Mouse (Mus musculus): ENCODE results near the gene Tll2. TPM values are rescaled to one million over a fixed set of nuclear protein-coding genes. Genes with fewer than 3 reads are reported as not detected.

The Tll2 gene
- polyA plus RNA-seq, 1 experiment from 2014 or later = 0.71 TPM

GRCm38 (mm10) chr19:41089833-41090232, 116.8 kb downstream of the Tll2 start:
- Histone ChIP-seq H3K27me3 (ENCODE audit: control insufficient read depth, insufficient read depth, low read length) (peaks cover 13% of the 10 kb centered on the region; the same call in 1 of the 2 replicates), H3K36me3 (ENCODE audit: control insufficient read depth, insufficient read depth, low read length) (no peaks in the 10 kb centered on the region), H3K9ac (ENCODE audit: low read length) (no peak overlapping the region), H3K27ac (ENCODE audit: low read depth, low read length) (no peak overlapping the region), H3K4me2 (no peak overlapping the region), H3K4me3 (ENCODE audit: low read depth, low read length) (no peak overlapping the region), H3K9me3 (ENCODE audit: control insufficient read depth, low read length) (no peaks in the 10 kb centered on the region), H3K4me1 (ENCODE audit: control insufficient read depth, insufficient read depth, low read length) (no peaks in the 10 kb centered on the region)
- ATAC-seq (ENCODE audit: low FRiP score) = peak; percentile 43; the same call in 1 of the 2 replicates
- DNase-seq (ENCODE audit: low spot score, missing footprints) = peak; percentile 97
- 15% methylated on average over 5 of the region's 5 CpGs for WGBS

GRCm38 (mm10) chr19:41088491-41088890, 118.1 kb downstream of the Tll2 start:
- no peaks in the 10 kb centered on the region for H3K9me3 ChIP-seq (ENCODE audit: control insufficient read depth, low read length)
- no peak for ATAC-seq (ENCODE audit: low FRiP score)
- peak; percentile 66 for DNase-seq (ENCODE audit: low spot score, missing footprints)
- no peaks in the 10 kb centered on the region for H3K4me1 ChIP-seq (ENCODE audit: control insufficient read depth, insufficient read depth, low read length)
- WGBS = 48% methylated on average over 18 of the region's 18 CpGs
- H3K27me3 ChIP-seq (ENCODE audit: control insufficient read depth, insufficient read depth, low read length) = peaks cover 13% of the 10 kb centered on the region; the same call in 1 of the 2 replicates
- H3K36me3 ChIP-seq (ENCODE audit: control insufficient read depth, insufficient read depth, low read length) = no peaks in the 10 kb centered on the region
- H3K4me2 ChIP-seq = no peak overlapping the region
- no peak overlapping the region for H3K27ac ChIP-seq (ENCODE audit: low read depth, low read length)
- H3K4me3 ChIP-seq (ENCODE audit: low read depth, low read length) = no peak overlapping the region
- no peak overlapping the region for H3K9ac ChIP-seq (ENCODE audit: low read length)

GRCm38 (mm10) chr19:41087901-41088300, 118.7 kb downstream of the Tll2 start:
- Histone ChIP-seq H3K4me2 (no peak overlapping the region), H3K27ac (ENCODE audit: low read depth, low read length) (no peak overlapping the region), H3K36me3 (ENCODE audit: control insufficient read depth, insufficient read depth, low read length) (no peaks in the 10 kb centered on the region), H3K4me1 (ENCODE audit: control insufficient read depth, insufficient read depth, low read length) (no peaks in the 10 kb centered on the region), H3K27me3 (ENCODE audit: control insufficient read depth, insufficient read depth, low read length) (peaks cover 13% of the 10 kb centered on the region; the same call in 1 of the 2 replicates), H3K9ac (ENCODE audit: low read length) (no peak overlapping the region), H3K9me3 (ENCODE audit: control insufficient read depth, low read length) (no peaks in the 10 kb centered on the region), H3K4me3 (ENCODE audit: low read depth, low read length) (no peak overlapping the region)
- DNase-seq (ENCODE audit: low spot score, missing footprints) (peak; percentile 77), ATAC-seq (ENCODE audit: low FRiP score) (no peak)
- WGBS = 63% methylated on average over 4 of the region's 4 CpGs

- H3K9ac ChIP-seq (ENCODE audit: low read length) = no peak overlapping the region
- WGBS = 14% methylated on average over 2 of the region's 2 CpGs
Observed at GRCm38 (mm10) chr19:41086700-41087099, 119.9 kb downstream of the Tll2 start.

GRCm38 (mm10) chr19:41086289-41086688, 120.3 kb downstream of the Tll2 start:
- ATAC-seq (ENCODE audit: low FRiP score) (peak; percentile 25; the same call in 1 of the 2 replicates), DNase-seq (ENCODE audit: low spot score, missing footprints) (no peak)
- no peak overlapping the region for H3K4me3 ChIP-seq (ENCODE audit: low read depth, low read length)
- no peaks in the 10 kb centered on the region for H3K9me3 ChIP-seq (ENCODE audit: control insufficient read depth, low read length)
- no peak overlapping the region for H3K4me2 ChIP-seq
- H3K36me3 ChIP-seq (ENCODE audit: control insufficient read depth, insufficient read depth, low read length) = no peaks in the 10 kb centered on the region
- H3K27ac ChIP-seq (ENCODE audit: low read depth, low read length) = no peak overlapping the region
- peaks cover 13% of the 10 kb centered on the region; the same call in 1 of the 2 replicates for H3K27me3 ChIP-seq (ENCODE audit: control insufficient read depth, insufficient read depth, low read length)
- 87% methylated on average over 6 of the region's 6 CpGs for WGBS
- no peak overlapping the region for H3K9ac ChIP-seq (ENCODE audit: low read length)
- peaks cover 6% of the 10 kb centered on the region for H3K4me1 ChIP-seq (ENCODE audit: control insufficient read depth, insufficient read depth, low read length)

More at GRCm38 (mm10) chr19:41086700-41087099, 119.9 kb downstream of the Tll2 start:
- DNase-seq (ENCODE audit: low spot score, missing footprints) (peak; percentile 97), ATAC-seq (ENCODE audit: low FRiP score) (peak; percentile 76)
- Histone ChIP-seq H3K27me3 (ENCODE audit: control insufficient read depth, insufficient read depth, low read length) (peaks cover 13% of the 10 kb centered on the region; the same call in 1 of the 2 replicates), H3K4me2 (no peak overlapping the region), H3K4me1 (ENCODE audit: control insufficient read depth, insufficient read depth, low read length) (peaks cover 2% of the 10 kb centered on the region), H3K4me3 (ENCODE audit: low read depth, low read length) (no peak overlapping the region), H3K9me3 (ENCODE audit: control insufficient read depth, low read length) (no peaks in the 10 kb centered on the region), H3K36me3 (ENCODE audit: control insufficient read depth, insufficient read depth, low read length) (no peaks in the 10 kb centered on the region), H3K27ac (ENCODE audit: low read depth, low read length) (no peak overlapping the region)

GRCm38 (mm10) chr19:41083646-41084045, 123.0 kb downstream of the Tll2 start:
- Histone ChIP-seq H3K9me3 (ENCODE audit: control insufficient read depth, low read length) (no peaks in the 10 kb centered on the region), H3K27ac (ENCODE audit: low read depth, low read length) (no peak overlapping the region), H3K4me3 (ENCODE audit: low read depth, low read length) (no peak overlapping the region), H3K4me2 (no peak overlapping the region), H3K36me3 (ENCODE audit: control insufficient read depth, insufficient read depth, low read length) (no peaks in the 10 kb centered on the region), H3K27me3 (ENCODE audit: control insufficient read depth, insufficient read depth, low read length) (peaks cover 6% of the 10 kb centered on the region; the same call in 1 of the 2 replicates), H3K4me1 (ENCODE audit: control insufficient read depth, insufficient read depth, low read length) (peaks cover 9% of the 10 kb centered on the region), H3K9ac (ENCODE audit: low read length) (no peak overlapping the region)
- ATAC-seq (ENCODE audit: low FRiP score) (no peak), DNase-seq (ENCODE audit: low spot score, missing footprints) (no peak)
- WGBS = 93% methylated on average over 14 of the region's 14 CpGs

- WGBS = 33% methylated on average over 3 of the region's 3 CpGs
Observed at GRCm38 (mm10) chr19:41081589-41081988, 125.0 kb downstream of the Tll2 start.

GRCm38 (mm10) chr19:41076906-41077305, 129.7 kb downstream of the Tll2 start, which contains the start of gene Opalin:
Gene Opalin, minus strand, starts transcription at chr19:41077113.
- no peak for ATAC-seq (ENCODE audit: low FRiP score)
- Histone ChIP-seq H3K9ac (ENCODE audit: low read length) (no peak within 1 kb of the TSS), H3K4me2 (no peak within 1 kb of the TSS), H3K36me3 (ENCODE audit: control insufficient read depth, insufficient read depth, low read length) (no peaks in the 10 kb centered on the region), H3K27ac (ENCODE audit: low read depth, low read length) (no peak within 1 kb of the TSS), H3K4me1 (ENCODE audit: control insufficient read depth, insufficient read depth, low read length) (peaks cover 9% of the 10 kb centered on the region), H3K9me3 (ENCODE audit: control insufficient read depth, low read length) (no peaks in the 10 kb centered on the region), H3K27me3 (ENCODE audit: control insufficient read depth, insufficient read depth, low read length) (no peaks in the 10 kb centered on the region), H3K4me3 (ENCODE audit: low read depth, low read length) (no peak within 1 kb of the TSS)
- WGBS = 93% methylated on average over 3 of the region's 3 CpGs
- no peak for DNase-seq (ENCODE audit: low spot score, missing footprints)

More at GRCm38 (mm10) chr19:41081589-41081988, 125.0 kb downstream of the Tll2 start:
- H3K9me3 ChIP-seq (ENCODE audit: control insufficient read depth, low read length) = no peaks in the 10 kb centered on the region
- peak overlapping the region; percentile 25; the same call in 1 of the 2 replicates for H3K27ac ChIP-seq (ENCODE audit: low read depth, low read length)
- H3K4me1 ChIP-seq (ENCODE audit: control insufficient read depth, insufficient read depth, low read length) = peaks cover 9% of the 10 kb centered on the region
- no peaks in the 10 kb centered on the region for H3K27me3 ChIP-seq (ENCODE audit: control insufficient read depth, insufficient read depth, low read length)
- H3K4me2 ChIP-seq = no peak overlapping the region
- DNase-seq (ENCODE audit: low spot score, missing footprints) (no peak), ATAC-seq (ENCODE audit: low FRiP score) (peak; percentile 75)
- H3K36me3 ChIP-seq (ENCODE audit: control insufficient read depth, insufficient read depth, low read length) = no peaks in the 10 kb centered on the region
- no peak overlapping the region for H3K9ac ChIP-seq (ENCODE audit: low read length)
- no peak overlapping the region for H3K4me3 ChIP-seq (ENCODE audit: low read depth, low read length)

- WGBS = 88% methylated on average over 14 of the region's 14 CpGs
- Histone ChIP-seq H3K9me3 (ENCODE audit: control insufficient read depth, low read length) (no peaks in the 10 kb centered on the region), H3K4me2 (no peak overlapping the region), H3K36me3 (ENCODE audit: control insufficient read depth, insufficient read depth, low read length) (no peaks in the 10 kb centered on the region), H3K27me3 (ENCODE audit: control insufficient read depth, insufficient read depth, low read length) (no peaks in the 10 kb centered on the region), H3K4me1 (ENCODE audit: control insufficient read depth, insufficient read depth, low read length) (no peaks in the 10 kb centered on the region), H3K27ac (ENCODE audit: low read depth, low read length) (no peak overlapping the region), H3K9ac (ENCODE audit: low read length) (no peak overlapping the region), H3K4me3 (ENCODE audit: low read depth, low read length) (no peak overlapping the region)
- ATAC-seq (ENCODE audit: low FRiP score) (no peak), DNase-seq (ENCODE audit: low spot score, missing footprints) (peak; percentile 39)
Observed at GRCm38 (mm10) chr19:41073746-41074455, 132.7 kb downstream of the Tll2 start.
